Mouse (Mus musculus) liver, embryonic 11.5 days (tissue): ENCODE measurements around the gene Chd2. TPM values are rescaled to one million over a fixed set of nuclear protein-coding genes. Genes with fewer than 3 reads are reported as not detected.

ENCODE experiments used
- ATAC-seq: fragments of 200-750 bp; cut with Nextera tagmentation; replicated peaks from 2 replicates; pipeline ENCODE4 v1.8.0; 2017; ENCODE audit warnings: moderate number of reproducible peaks, mild to moderate bottlenecking, moderate TSS enrichment, moderate library complexity; ENCODE audit not compliant: low FRiP score
- DNase-seq: peaks from one replicate; pipeline ENCODE4 v3.0.0-alpha.2; 2017; ENCODE audit warnings: low spot score
- H3K27ac ChIP-seq: fragments of 300-500 bp; sonication (generic); 2 replicates; pipeline ENCODE4 v1.5.1; 2014; ENCODE audit warnings: mild to moderate bottlenecking, low read depth, low read length, control low read depth
- H3K27me3 ChIP-seq: fragments of 300-500 bp; sonication (generic); replicated peaks from 2 replicates; pipeline ENCODE4 v1.6.1; 2014; ENCODE audit warnings: low read length, mixed read lengths; ENCODE audit not compliant: control insufficient read depth, insufficient read depth
- H3K36me3 ChIP-seq: fragments of 300-500 bp; sonication (generic); 2 replicates; pipeline ENCODE4 v1.6.1; 2014; ENCODE audit warnings: mild to moderate bottlenecking, low read length, moderate library complexity, mixed read lengths; ENCODE audit not compliant: control insufficient read depth, insufficient read depth
- H3K4me1 ChIP-seq: fragments of 300-500 bp; sonication (generic); replicated peaks from 2 replicates; pipeline ENCODE4 v1.6.1; 2014; ENCODE audit warnings: low read length, mixed read lengths; ENCODE audit not compliant: control insufficient read depth, insufficient read depth
- H3K4me2 ChIP-seq: fragments of 300-500 bp; sonication (generic); 2 replicates; pipeline ENCODE4 v1.6.1; 2014; ENCODE audit warnings: mild to moderate bottlenecking, control low read depth, moderate library complexity
- H3K4me3 ChIP-seq: fragments of 300-500 bp; sonication (generic); 2 replicates; pipeline ENCODE4 v1.5.1; 2014; ENCODE audit warnings: low read depth, low read length, control low read depth
- H3K9ac ChIP-seq: fragments of 300-500 bp; sonication (generic); 2 replicates; pipeline ENCODE4 v1.6.1; 2014; ENCODE audit warnings: low read depth, low read length, control low read depth
- H3K9me3 ChIP-seq: fragments of 300-500 bp; sonication (generic); 2 replicates; pipeline ENCODE4 v1.6.1; 2016; ENCODE audit warnings: low read length, inconsistent platforms, mixed read lengths; ENCODE audit not compliant: control insufficient read depth
- WGBS: fragments of 180-500 bp; shearing (Covaris S2); extraction: QIAGEN DNeasy Blood & Tissue Kit; methylation state at CpG from one replicate; pipeline ENCODE4 v1.1.7; 2014; 5-methylcytosine and 5-hydroxymethylcytosine counted together
- polyA plus RNA-seq: library from polyadenylated mRNA; unstranded; fragments of >200 nt; fragmentation: Nextera tagmentation; extraction: Ambion mirVana; gene quantifications from 2 replicates; pipeline ENCODE4 v1.2.1, GENCODE M21; 2014

Chd2 gene
- polyA plus RNA-seq, 1 experiment from 2014 or later = 34.5 TPM

DNA sequence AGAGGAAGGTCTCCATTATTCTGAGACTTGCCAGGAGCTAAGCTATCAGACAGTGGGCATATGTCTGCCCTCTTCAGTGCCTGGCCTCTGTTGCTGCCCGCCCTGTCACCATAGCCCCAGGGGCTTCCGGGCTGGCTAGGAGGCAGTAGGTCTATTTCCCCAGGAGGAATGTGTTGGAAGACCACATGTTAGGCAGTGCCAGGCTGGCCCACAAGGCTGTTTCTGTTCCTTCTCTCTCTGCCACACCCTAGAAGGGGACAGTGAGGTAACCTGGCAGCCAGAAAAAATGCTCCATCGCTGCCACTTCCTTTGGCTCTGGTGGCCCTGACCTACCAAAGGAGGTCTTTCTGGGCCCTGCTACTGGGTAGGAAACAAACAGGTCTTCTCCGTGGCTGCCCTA is 129.6 kb downstream of the Chd2 start:
- H3K4me3 ChIP-seq = no peak overlapping the region
- no peaks in the 10 kb centered on the region for H3K36me3 ChIP-seq
- no peak overlapping the region for H3K9ac ChIP-seq
- 80% methylated on average over 4 of the region's 4 CpGs for WGBS
- H3K4me2 ChIP-seq = no peak overlapping the region
- H3K27ac ChIP-seq = no peak overlapping the region
- ATAC-seq (no peak), DNase-seq (no peak)
- H3K4me1 ChIP-seq = no peaks in the 10 kb centered on the region
- no peaks in the 10 kb centered on the region for H3K9me3 ChIP-seq
- no peaks in the 10 kb centered on the region; the same call in 1 of the 2 replicates for H3K27me3 ChIP-seq

DNA sequence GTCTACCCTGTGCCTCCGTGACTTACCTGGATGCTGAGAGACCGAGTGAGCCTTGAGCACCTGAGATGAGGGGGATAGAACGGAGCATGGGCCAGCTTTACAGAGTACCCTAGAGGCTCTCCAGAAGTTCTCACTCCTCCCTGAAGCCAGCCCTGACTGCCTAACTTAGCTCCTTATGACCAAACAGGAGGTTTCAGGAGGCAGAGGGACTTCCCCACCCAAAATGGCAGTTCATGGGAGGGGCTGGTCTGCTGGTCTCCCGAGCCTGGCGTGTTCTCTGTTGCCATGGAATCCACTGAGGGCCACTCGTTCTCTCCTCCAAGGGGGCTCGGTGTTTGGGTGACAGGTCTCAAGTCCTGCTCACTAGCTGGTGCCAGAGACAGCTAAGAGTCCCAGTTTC is 130.1 kb downstream of the Chd2 start:
- H3K4me1 ChIP-seq = no peaks in the 10 kb centered on the region

DNA sequence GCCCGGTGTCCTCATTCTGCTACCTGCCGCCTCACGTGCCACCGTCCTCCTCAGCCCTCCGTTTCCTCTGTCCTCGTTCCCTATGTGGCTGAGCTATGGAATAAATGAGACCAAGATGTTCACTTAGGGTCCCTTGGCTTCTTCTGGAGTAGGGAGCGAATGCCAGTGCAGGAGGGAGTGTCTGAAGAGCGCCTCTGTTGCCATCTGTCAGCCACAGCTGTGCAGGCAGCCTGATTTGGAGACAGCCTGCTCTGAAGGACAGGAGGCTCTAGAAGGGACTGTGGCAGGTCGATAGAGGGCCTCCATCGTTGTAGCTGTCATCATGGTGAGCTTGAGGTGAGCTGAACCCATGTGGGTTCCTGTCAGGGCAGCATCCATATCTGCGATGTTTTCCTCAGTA is 136.1 kb downstream of the Chd2 start:
- DNase-seq = no peak
- H3K9ac ChIP-seq = no peak overlapping the region
- no peaks in the 10 kb centered on the region for H3K36me3 ChIP-seq

More for the DNA sequence above, 130.1 kb downstream of the Chd2 start:
- 72% methylated on average over 7 of the region's 7 CpGs for WGBS
- no peak overlapping the region for H3K9ac ChIP-seq
- ATAC-seq (no peak), DNase-seq (no peak)
- H3K27me3 ChIP-seq = no peaks in the 10 kb centered on the region; the same call in 1 of the 2 replicates
- no peak overlapping the region for H3K27ac ChIP-seq
- no peaks in the 10 kb centered on the region for H3K9me3 ChIP-seq
- no peak overlapping the region for H3K4me3 ChIP-seq
- H3K36me3 ChIP-seq = no peaks in the 10 kb centered on the region
- no peak overlapping the region for H3K4me2 ChIP-seq

DNA sequence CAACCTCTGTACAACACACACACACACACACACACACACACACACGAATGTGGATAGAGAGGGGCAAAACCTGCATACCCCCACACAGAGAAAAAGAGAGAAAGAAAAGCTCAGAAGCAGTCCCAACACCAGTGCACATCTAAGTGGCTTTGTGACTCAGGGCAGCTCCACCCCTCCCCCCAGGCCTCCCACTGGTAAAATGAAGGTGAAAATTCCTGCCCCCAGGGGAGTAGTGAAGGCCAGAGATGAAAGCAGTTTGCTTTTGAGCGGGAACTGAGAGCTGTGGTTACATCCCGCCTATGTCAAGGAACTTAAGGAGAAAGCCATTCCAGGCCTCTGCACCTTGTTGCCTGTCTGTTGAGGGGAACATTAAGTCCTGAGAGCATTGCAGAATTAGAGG is 138.1 kb downstream of the Chd2 start:
- Histone ChIP-seq H3K9ac (no peak overlapping the region), H3K4me3 (no peak overlapping the region), H3K4me2 (no peak overlapping the region), H3K36me3 (no peaks in the 10 kb centered on the region), H3K27me3 (peaks cover 29% of the 10 kb centered on the region), H3K27ac (no peak overlapping the region), H3K4me1 (peaks cover 6% of the 10 kb centered on the region), H3K9me3 (no peaks in the 10 kb centered on the region)
- WGBS = 21% methylated on average over 3 of the region's 3 CpGs
- DNase-seq (no peak), ATAC-seq (no peak)

More for the DNA sequence above, 136.1 kb downstream of the Chd2 start:
- Histone ChIP-seq H3K9me3 (no peaks in the 10 kb centered on the region), H3K4me3 (no peak overlapping the region), H3K4me1 (no peaks in the 10 kb centered on the region), H3K4me2 (no peak overlapping the region), H3K27me3 (peaks cover 9% of the 10 kb centered on the region), H3K27ac (no peak overlapping the region)
- ATAC-seq = no peak
- WGBS = 88% methylated on average over 11 of the region's 11 CpGs

DNA sequence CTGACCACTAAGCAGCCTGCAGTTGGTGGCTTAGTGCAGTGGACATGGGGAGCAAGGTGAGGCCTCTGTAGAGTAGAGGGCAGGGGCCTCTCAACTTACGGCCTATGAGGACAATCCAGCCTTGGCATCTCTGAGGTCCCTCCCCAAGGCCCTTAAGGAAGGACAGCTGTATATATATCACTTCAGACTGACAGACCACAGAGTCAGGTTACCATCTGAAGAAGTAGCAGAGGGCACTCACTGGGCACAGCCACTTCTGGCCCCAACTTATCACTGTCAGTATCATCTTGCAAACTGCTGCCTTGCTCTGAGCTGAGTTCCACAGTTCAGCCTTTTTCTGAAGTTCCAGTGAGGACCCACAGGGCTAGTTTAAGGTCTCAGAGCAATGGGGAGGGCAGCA is 139.0 kb downstream of the Chd2 start:
- no peak for ATAC-seq
- 79% methylated on average over 1 of the region's 1 CpGs for WGBS

DNA sequence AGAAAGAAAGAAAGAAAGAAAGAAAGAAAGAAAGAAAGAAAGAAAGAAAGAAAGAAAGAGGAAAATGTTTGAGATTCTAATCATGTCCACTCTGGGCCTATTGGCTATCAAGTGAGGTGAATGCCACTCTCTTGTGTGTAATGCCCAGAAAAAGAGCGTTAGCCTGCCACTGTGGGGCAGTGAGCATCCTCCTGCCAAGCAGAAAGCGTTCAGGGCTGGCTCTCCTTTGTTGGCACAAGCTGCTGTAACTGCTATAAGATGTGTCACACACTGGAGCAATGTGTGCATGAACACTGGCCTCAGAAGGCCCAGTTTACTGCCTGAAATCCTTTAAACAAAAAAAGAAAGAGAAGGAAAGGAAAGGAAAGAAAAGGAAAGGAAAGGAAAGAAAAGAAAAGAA is 139.5 kb downstream of the Chd2 start:
- Histone ChIP-seq H3K36me3 (no peaks in the 10 kb centered on the region), H3K27me3 (peaks cover 39% of the 10 kb centered on the region), H3K9me3 (no peaks in the 10 kb centered on the region), H3K4me2 (no peak overlapping the region), H3K4me1 (peaks cover 6% of the 10 kb centered on the region), H3K27ac (no peak overlapping the region), H3K9ac (no peak overlapping the region), H3K4me3 (no peak overlapping the region)
- 53% methylated on average over 2 of the region's 2 CpGs for WGBS
- ATAC-seq (no peak), DNase-seq (no peak)

More for the DNA sequence above, 139.0 kb downstream of the Chd2 start:
- Histone ChIP-seq H3K27me3 (peaks cover 35% of the 10 kb centered on the region), H3K27ac (no peak overlapping the region), H3K36me3 (no peaks in the 10 kb centered on the region), H3K9ac (no peak overlapping the region), H3K4me1 (peaks cover 6% of the 10 kb centered on the region), H3K9me3 (no peaks in the 10 kb centered on the region), H3K4me3 (no peak overlapping the region), H3K4me2 (no peak overlapping the region)
- DNase-seq = no peak

DNA sequence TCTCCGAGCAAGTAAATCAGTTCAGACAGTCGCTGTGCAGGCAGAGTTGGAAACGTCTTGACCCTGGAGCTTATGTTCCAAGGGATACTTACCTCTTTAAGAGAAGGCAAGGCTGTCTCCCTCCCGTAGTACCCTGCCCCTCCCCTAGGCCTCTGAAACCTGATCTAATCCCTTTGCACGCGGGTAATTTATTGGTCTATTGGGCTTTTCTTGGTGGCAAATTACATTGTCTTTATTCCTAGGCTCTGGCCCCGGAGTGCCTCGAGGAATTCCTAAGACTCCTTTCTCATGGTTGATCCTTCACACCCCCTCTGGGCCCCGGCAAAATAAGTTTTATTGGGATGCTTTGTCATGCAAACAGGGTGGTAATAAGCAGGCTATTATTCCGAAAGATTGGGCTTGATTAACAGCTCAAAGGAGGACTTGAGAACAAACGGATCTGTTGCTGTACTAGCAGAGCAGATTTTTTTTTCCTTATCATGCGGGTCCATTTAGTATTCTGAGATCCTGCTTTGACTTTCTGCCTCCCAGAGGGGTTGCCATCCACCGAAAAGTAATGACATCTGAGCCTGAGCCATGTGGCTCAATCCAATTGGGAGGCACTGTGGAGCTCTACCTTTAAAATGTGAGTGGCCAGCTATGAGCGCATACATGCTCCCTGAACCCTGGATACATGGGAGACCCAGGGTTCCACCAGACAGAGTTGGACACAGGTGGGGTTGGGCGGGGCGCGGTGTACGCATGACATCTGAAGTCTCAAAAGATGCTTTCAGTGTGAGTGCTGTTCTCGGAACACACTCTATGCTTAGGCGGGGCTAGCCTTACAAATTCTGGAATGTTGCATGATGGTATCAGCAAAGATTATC is 141.3 kb downstream of the Chd2 start:
- no peak for DNase-seq
- WGBS = 17% methylated on average over 20 of the region's 20 CpGs
- Histone ChIP-seq H3K4me1 (peaks cover 6% of the 10 kb centered on the region), H3K27ac (no peak overlapping the region), H3K9me3 (no peaks in the 10 kb centered on the region), H3K9ac (no peak overlapping the region), H3K4me2 (peak overlapping the region; percentile 62), H3K4me3 (peak overlapping the region; percentile 31), H3K36me3 (no peaks in the 10 kb centered on the region), H3K27me3 (peaks cover 46% of the 10 kb centered on the region)
- no peak for ATAC-seq

DNA sequence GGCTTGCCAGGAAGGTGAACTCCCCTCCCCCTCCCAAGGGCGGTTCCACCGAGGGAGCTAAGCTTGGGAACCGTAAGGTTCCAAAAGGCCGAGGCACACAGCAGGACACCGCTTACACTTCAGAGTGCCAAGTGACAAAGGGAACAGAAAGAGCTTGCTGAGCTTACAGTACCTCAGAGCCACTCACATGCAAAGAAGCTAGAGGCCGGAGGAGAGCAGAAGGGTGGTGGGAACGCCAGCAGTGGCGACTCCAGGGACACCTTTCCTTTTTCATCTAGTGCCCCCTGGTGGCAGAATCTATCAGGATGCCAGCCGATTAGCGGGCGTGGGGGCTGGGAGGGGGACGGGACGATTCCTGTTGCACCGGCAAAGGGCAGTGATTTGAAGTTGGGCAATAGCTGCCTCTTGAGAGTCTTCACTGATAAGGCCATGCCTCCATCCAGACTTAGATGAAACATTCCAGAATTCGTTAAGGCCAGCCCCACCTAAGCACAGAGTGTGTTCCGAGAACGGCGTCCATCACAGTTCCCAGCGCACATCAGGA is 142.1 kb downstream of the Chd2 start:
- H3K4me1 ChIP-seq = peaks cover 6% of the 10 kb centered on the region
- H3K27ac ChIP-seq = no peak overlapping the region
- no peak overlapping the region for H3K9ac ChIP-seq
- H3K9me3 ChIP-seq = no peaks in the 10 kb centered on the region; the same call in 1 of the 2 replicates
- H3K4me3 ChIP-seq = peak overlapping the region; percentile 31
- peak overlapping the region; percentile 62 for H3K4me2 ChIP-seq
- 5% methylated on average over 19 of the region's 19 CpGs for WGBS
- peaks cover 46% of the 10 kb centered on the region for H3K27me3 ChIP-seq
- no peaks in the 10 kb centered on the region for H3K36me3 ChIP-seq
- DNase-seq (peak; percentile 70), ATAC-seq (peak; percentile 40)
